Mouse (Mus musculus): ENCODE data around the gene Lrsam1. TPM values are rescaled to one million over a fixed set of nuclear protein-coding genes. Genes with fewer than 3 reads are reported as not detected.

Gene Lrsam1
- polyA plus RNA-seq, 1 experiment from 2014 or later: 6.6 TPM

DNA sequence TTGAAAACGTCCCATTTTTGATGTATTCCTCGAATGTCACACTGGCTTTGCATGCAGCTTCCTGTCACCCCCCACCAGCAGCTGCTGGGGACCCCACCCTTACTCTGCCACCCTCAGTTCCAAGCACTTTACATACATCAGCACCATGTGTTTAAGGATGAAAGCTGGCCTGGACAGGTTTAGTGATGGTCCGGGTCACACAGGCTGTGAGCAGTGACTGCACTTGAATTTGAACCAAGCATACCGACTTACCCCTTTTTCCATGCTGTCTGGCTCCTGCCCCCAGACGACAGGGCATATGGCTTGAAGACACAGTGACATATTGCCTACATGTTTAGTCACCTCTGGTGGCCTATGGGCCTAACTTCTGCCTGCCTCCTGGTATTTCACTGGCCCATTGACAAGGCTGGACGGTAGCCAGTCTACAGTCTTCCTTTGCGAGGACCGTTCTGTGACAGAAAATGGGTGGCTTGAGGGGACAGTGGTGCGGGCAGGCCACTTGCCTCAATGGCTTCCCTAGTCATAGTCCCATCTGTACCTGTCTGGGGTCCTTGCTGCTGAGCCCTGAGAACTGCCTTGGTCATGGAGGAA, 6.7 kb upstream of the Lrsam1 start:
- no peak for TF ChIP-seq CTCF (IDR thresholded peaks at IDR 0.05; ENCODE audit: low read depth)
- Histone ChIP-seq H3K27ac (ENCODE audit: low read depth) (peak overlapping the region; percentile 99; the same call in 1 of the 2 replicates), H3K4me2 (peak overlapping the region; percentile 70), H3K4me1 (ENCODE audit: insufficient read depth) (peaks cover 6% of the 10 kb centered on the region; the same call in 1 of the 2 replicates), H3K4me3 (ENCODE audit: low read depth, low read length) (0 out of 2 replicates have a peak overlapping the region, but pooled peaks have one; percentile 53), H3K9me3 (ENCODE audit: low read depth, low read length) (no peaks in the 10 kb centered on the region), H3K36me3 (ENCODE audit: insufficient read depth) (peaks cover 27% of the 10 kb centered on the region), H3K9ac (peak overlapping the region; percentile 73; the same call in 1 of the 2 replicates), H3K27me3 (ENCODE audit: insufficient read depth, low read length) (no peaks in the 10 kb centered on the region)
- ATAC-seq (ENCODE audit: insufficient read depth) (no peak), DNase-seq (no peak)
- WGBS: 77% methylated on average over 9 of the region's 9 CpGs

GRCm38 (mm10) chr2:32966689-32967631, 5.5 kb upstream of the Lrsam1 start:
- ATAC-seq (ENCODE audit: insufficient read depth): peak; percentile 88
- Histone ChIP-seq H3K4me1 (ENCODE audit: insufficient read depth) (peaks cover 6% of the 10 kb centered on the region; the same call in 1 of the 2 replicates), H3K9me3 (ENCODE audit: low read depth, low read length) (no peaks in the 10 kb centered on the region), H3K4me3 (ENCODE audit: low read depth, low read length) (peak overlapping the region; percentile 53), H3K36me3 (ENCODE audit: insufficient read depth) (peaks cover 31% of the 10 kb centered on the region), H3K4me2 (peak overlapping the region; percentile 70), H3K27ac (ENCODE audit: low read depth) (peak overlapping the region; percentile 99), H3K9ac (peak overlapping the region; percentile 73), H3K27me3 (ENCODE audit: insufficient read depth, low read length) (no peaks in the 10 kb centered on the region)
- DNase-seq: peak; percentile 94
- under 1% methylated on average over 55 of the region's 55 CpGs for WGBS
- peak; percentile 72 for TF ChIP-seq CTCF (IDR thresholded peaks at IDR 0.05; ENCODE audit: low read depth)

DNA sequence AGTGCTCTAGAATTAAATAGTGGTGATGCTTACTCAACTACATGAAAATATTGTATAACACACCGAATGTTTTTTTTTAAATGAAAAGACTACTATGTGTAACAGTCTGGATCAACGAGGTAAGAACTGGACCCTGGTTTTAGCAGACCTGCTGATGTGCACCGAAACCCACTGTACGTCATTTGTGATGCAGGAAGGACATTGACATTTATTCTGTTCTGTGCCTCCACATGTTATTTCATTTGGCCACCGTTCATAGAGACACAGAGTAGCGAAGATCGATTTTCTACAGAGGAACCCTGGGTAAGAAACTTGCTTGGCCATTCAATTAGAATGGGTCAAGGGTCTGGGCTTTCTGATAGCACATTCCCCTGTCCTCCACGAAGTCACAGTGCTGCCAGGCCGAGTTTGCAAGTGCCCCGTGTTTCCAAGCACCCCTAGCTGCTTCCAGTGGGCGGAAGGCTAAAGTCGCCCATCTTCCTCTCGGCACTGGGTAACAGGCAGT, 4.8 kb upstream of the Lrsam1 start:
- H3K4me1 ChIP-seq (ENCODE audit: insufficient read depth): peaks cover 6% of the 10 kb centered on the region; the same call in 1 of the 2 replicates
- no peaks in the 10 kb centered on the region for H3K27me3 ChIP-seq (ENCODE audit: insufficient read depth, low read length)
- H3K36me3 ChIP-seq (ENCODE audit: insufficient read depth): peaks cover 31% of the 10 kb centered on the region
- no peaks in the 10 kb centered on the region for H3K9me3 ChIP-seq (ENCODE audit: low read depth, low read length)
- peak overlapping the region; percentile 53 for H3K4me3 ChIP-seq (ENCODE audit: low read depth, low read length)
- DNase-seq: no peak
- H3K4me2 ChIP-seq: peak overlapping the region; percentile 70
- WGBS: 8% methylated on average over 13 of the region's 13 CpGs
- ATAC-seq (ENCODE audit: insufficient read depth): no peak
- peak overlapping the region; percentile 99 for H3K27ac ChIP-seq (ENCODE audit: low read depth)
- H3K9ac ChIP-seq: peak overlapping the region; percentile 73
- TF ChIP-seq CTCF (IDR thresholded peaks at IDR 0.05; ENCODE audit: low read depth): no peak

DNA sequence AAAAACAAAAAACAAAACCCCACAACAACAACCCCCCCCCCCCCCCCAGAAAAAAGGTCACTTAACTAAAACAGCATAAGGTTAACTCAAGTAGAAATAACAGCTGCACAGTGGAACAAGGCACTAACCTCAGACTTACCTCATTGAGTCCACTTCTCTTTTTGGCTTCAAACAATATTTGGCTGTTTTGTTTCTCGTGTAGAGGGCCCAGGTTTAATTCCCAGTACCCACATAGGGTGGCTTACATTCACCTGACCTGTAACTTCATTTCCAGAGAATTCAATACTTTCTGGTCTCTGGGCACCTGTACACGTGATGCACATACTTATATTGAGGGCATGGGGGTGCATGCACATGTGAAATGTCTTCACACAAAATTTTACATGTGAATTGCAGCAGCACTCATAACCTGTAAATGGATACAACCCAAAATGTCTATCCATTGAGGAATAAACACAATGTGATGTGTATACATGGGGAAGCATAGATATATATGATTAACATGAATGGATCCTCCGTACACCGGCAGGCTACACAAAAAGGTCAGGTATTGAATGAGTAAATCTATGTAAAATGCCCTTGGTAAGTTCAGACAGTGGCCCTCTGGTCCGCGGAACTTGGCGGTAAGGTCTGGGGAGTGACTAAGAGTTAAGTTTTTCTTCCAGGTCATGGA, 4.2 kb upstream of the Lrsam1 start:
- Histone ChIP-seq H3K27me3 (ENCODE audit: insufficient read depth, low read length) (no peaks in the 10 kb centered on the region), H3K4me3 (ENCODE audit: low read depth, low read length) (0 out of 2 replicates have a peak overlapping the region, but pooled peaks have one; percentile 53), H3K9me3 (ENCODE audit: low read depth, low read length) (no peaks in the 10 kb centered on the region), H3K4me1 (ENCODE audit: insufficient read depth) (peaks cover 10% of the 10 kb centered on the region), H3K4me2 (peak overlapping the region; percentile 70), H3K36me3 (ENCODE audit: insufficient read depth) (peaks cover 31% of the 10 kb centered on the region), H3K27ac (ENCODE audit: low read depth) (peak overlapping the region; percentile 99; the same call in 1 of the 2 replicates), H3K9ac (no peak overlapping the region)
- WGBS: 12% methylated on average over 7 of the region's 7 CpGs
- peak; percentile 36 for DNase-seq
- no peak for TF ChIP-seq CTCF (IDR thresholded peaks at IDR 0.05; ENCODE audit: low read depth)
- ATAC-seq (ENCODE audit: insufficient read depth): no peak

DNA sequence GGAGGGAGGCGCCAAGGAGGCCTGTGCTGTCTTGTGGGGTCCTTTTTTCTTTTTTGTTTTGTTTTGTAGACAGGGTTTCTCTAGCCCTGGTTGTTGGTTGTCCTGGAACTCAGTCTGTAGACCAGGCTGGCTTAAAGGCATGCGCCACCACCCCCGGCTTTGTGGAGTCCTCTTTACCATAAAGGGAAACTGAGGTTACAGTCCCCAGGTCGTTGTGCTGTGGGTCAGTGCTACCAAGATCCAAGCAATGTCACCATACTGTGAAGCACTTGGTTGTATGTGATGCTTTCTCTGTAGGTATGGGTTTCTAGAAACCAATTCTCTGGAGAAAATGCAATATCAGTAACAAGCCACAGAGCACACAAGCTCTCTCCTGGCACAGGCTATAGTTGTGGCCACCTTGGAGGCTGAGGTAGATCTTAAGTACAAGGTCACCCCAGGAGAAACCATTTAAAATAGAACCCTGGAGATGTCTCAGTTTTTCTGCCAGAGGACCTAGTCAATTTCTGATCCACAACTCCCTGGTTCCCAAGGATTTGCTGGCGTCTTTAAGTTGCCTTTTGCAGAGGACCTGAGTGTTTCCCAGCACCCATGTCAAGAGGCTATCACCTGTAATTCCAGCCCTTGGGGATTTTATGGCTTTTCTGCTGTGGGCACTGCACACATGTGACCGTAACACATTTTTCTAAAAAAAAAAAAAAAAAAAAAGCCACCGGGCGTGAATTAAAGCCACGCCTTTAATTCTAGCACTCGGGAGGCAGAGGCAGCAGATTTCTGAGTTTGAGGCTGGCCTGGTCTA, 3.4 kb upstream of the Lrsam1 start:
- no peak for TF ChIP-seq CTCF (IDR thresholded peaks at IDR 0.05; ENCODE audit: low read depth)
- peak; percentile 23 for DNase-seq
- H3K4me1 ChIP-seq (ENCODE audit: insufficient read depth): peaks cover 11% of the 10 kb centered on the region
- no peaks in the 10 kb centered on the region for H3K27me3 ChIP-seq (ENCODE audit: insufficient read depth, low read length)
- WGBS: 31% methylated on average over 10 of the region's 10 CpGs
- ATAC-seq (ENCODE audit: insufficient read depth): no peak
- peak overlapping the region; percentile 32 for H3K9ac ChIP-seq
- peaks cover 31% of the 10 kb centered on the region for H3K36me3 ChIP-seq (ENCODE audit: insufficient read depth)
- peak overlapping the region; percentile 97 for H3K4me3 ChIP-seq (ENCODE audit: low read depth, low read length)
- no peaks in the 10 kb centered on the region for H3K9me3 ChIP-seq (ENCODE audit: low read depth, low read length)
- peak overlapping the region; percentile 90 for H3K4me2 ChIP-seq
- H3K27ac ChIP-seq (ENCODE audit: low read depth): peak overlapping the region; percentile 24; the same call in 1 of the 2 replicates

GRCm38 (mm10) chr2:32963981-32964380, 2.6 kb upstream of the Lrsam1 start:
- H3K36me3 ChIP-seq (ENCODE audit: insufficient read depth): peaks cover 31% of the 10 kb centered on the region
- no peak for ATAC-seq (ENCODE audit: insufficient read depth)
- WGBS: 77% methylated on average over 1 of the region's 1 CpGs
- no peak for DNase-seq
- peak overlapping the region; percentile 97; the same call in 1 of the 2 replicates for H3K4me3 ChIP-seq (ENCODE audit: low read depth, low read length)
- peak overlapping the region; percentile 90 for H3K4me2 ChIP-seq
- H3K27ac ChIP-seq (ENCODE audit: low read depth): 0 out of 2 replicates have a peak overlapping the region, but pooled peaks have one; percentile 30
- H3K27me3 ChIP-seq (ENCODE audit: insufficient read depth, low read length): no peaks in the 10 kb centered on the region
- peaks cover 11% of the 10 kb centered on the region for H3K4me1 ChIP-seq (ENCODE audit: insufficient read depth)
- TF ChIP-seq CTCF (IDR thresholded peaks at IDR 0.05; ENCODE audit: low read depth): no peak
- peak overlapping the region; percentile 34 for H3K9ac ChIP-seq
- no peaks in the 10 kb centered on the region for H3K9me3 ChIP-seq (ENCODE audit: low read depth, low read length)
